Mouse (Mus musculus) stomach, embryonic 14.5 days (tissue): Measurements from ENCODE around the gene Bhlhe41. TPM values are rescaled to one million over a fixed set of nuclear protein-coding genes. Genes with fewer than 3 reads are reported as not detected.

ENCODE experiments used
- ATAC-seq: fragments of 200-750 bp; cut with Nextera tagmentation; 2 replicates; pipeline ENCODE4 v1.8.0; 2017; ENCODE audit warnings: low read depth, moderate TSS enrichment; ENCODE audit not compliant: insufficient number of reproducible peaks, insufficient read depth, low FRiP score
- H3K27ac ChIP-seq: fragments of 300-500 bp; sonication (generic); 2 replicates; pipeline ENCODE4 v1.5.1; 2014; ENCODE audit warnings: mild to moderate bottlenecking, low read length, moderate library complexity, mixed read lengths
- H3K27me3 ChIP-seq: fragments of 300-500 bp; sonication (generic); 2 replicates; pipeline ENCODE4 v1.6.1; 2014; ENCODE audit warnings: low read length, control low read depth, mixed read lengths; ENCODE audit not compliant: control insufficient read depth, insufficient read depth
- H3K36me3 ChIP-seq: fragments of 300-500 bp; sonication (generic); 2 replicates; pipeline ENCODE4 v1.6.1; 2014; ENCODE audit warnings: mild to moderate bottlenecking, control low read depth, low read length, moderate library complexity, mixed read lengths; ENCODE audit not compliant: control insufficient read depth, insufficient read depth
- H3K4me1 ChIP-seq: fragments of 300-500 bp; sonication (generic); 2 replicates; pipeline ENCODE4 v1.6.1; 2014; ENCODE audit warnings: low read length, control low read depth, mixed read lengths; ENCODE audit not compliant: control insufficient read depth, insufficient read depth
- H3K4me2 ChIP-seq: fragments of 300-500 bp; sonication (generic); replicated peaks from 2 replicates; pipeline ENCODE4 v1.6.1; 2014; ENCODE audit warnings: low read depth, low read length, control low read depth
- H3K4me3 ChIP-seq: fragments of 300-500 bp; sonication (generic); 2 replicates; pipeline ENCODE4 v1.5.1; 2014; ENCODE audit warnings: low read depth, low read length, control low read depth
- H3K9ac ChIP-seq: fragments of 300-500 bp; sonication (generic); replicated peaks from 2 replicates; pipeline ENCODE4 v1.6.1; 2014; ENCODE audit warnings: low read depth, mild to moderate bottlenecking, control low read depth, low read length, moderate library complexity, mixed read lengths
- H3K9me3 ChIP-seq: fragments of 300-500 bp; sonication (generic); 2 replicates; pipeline ENCODE4 v1.6.1; 2016; ENCODE audit warnings: low read depth, low read length, control low read depth; ENCODE audit not compliant: control insufficient read depth
- WGBS: fragments of 180-500 bp; shearing (Covaris S2); extraction: QIAGEN DNeasy Blood & Tissue Kit; methylation state at CpG from one replicate; pipeline ENCODE4 v1.1.7; 2014; 5-methylcytosine and 5-hydroxymethylcytosine counted together
- polyA plus RNA-seq: library from polyadenylated mRNA; unstranded; fragments of >200 nt; fragmentation: Nextera tagmentation; extraction: Ambion mirVana; gene quantifications from 2 replicates; pipeline ENCODE4 v1.2.1, GENCODE M21; 2014

Gene Bhlhe41
- polyA plus RNA-seq, 1 experiment from 2014 or later = 1.6 TPM

DNA sequence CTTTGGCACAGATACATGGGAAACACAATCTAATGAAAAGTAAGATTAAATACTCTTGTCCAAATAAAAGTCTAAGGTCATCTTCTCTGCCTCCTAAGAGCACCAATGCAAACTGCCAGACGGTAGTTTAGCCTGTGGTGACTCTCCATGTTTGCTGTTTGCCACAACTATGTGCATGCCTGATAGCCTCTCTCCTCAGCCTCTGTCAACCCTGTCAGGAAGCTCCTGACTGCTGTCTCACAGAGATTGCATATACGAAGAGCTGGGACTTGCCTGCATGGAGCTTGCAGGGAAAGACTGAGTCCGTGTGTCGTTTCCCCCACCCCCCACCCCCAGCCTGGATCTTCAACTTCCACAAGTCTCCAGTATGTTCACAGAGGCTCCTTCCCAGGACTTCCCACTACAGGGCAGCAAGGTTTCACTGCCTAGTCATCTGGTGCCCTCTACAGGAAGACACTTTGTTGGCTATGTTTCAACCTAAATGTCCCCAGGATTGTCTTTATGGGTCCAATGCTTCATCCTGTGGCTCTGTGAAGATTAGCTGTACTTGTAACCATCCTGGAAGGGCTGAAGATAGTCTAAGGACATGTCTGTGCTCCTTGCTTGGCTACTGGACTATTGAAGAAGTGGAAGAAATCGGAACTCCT is 41.6 kb downstream of the Bhlhe41 start:
- no peaks in the 10 kb centered on the region for H3K27me3 ChIP-seq
- H3K9ac ChIP-seq = no peak overlapping the region
- no peaks in the 10 kb centered on the region for H3K4me1 ChIP-seq
- no peak for ATAC-seq
- WGBS = 52% methylated on average over 5 of the region's 5 CpGs
- no peak overlapping the region for H3K4me2 ChIP-seq
- H3K9me3 ChIP-seq = no peaks in the 10 kb centered on the region
- H3K36me3 ChIP-seq = no peaks in the 10 kb centered on the region; the same call in 1 of the 2 replicates
- H3K4me3 ChIP-seq = no peak overlapping the region
- H3K27ac ChIP-seq = no peak overlapping the region

DNA sequence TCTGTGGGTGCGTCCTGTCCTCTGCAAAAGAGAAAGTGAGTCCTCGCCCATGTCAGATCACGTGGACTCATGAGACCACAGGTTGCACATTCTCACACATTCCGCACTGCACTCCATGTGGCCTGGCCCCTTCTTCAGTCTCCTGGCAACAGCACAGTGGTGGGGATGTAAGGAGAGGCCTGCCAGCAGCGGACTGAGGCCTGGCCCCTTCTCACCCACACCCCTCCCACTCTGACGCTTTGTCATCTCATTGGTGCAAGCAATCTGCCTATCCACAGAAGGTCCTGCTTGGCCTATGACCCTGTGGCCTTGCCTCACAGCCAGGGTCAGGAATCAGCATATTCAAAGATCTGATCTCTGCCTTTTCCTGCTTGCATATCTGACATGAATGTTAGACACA is 42.3 kb downstream of the Bhlhe41 start:
- Histone ChIP-seq H3K4me3 (no peak overlapping the region), H3K4me1 (no peaks in the 10 kb centered on the region), H3K27ac (no peak overlapping the region), H3K9ac (no peak overlapping the region), H3K27me3 (no peaks in the 10 kb centered on the region), H3K4me2 (no peak overlapping the region), H3K9me3 (no peaks in the 10 kb centered on the region), H3K36me3 (no peaks in the 10 kb centered on the region; the same call in 1 of the 2 replicates)
- WGBS = 61% methylated on average over 6 of the region's 6 CpGs
- peak; percentile 37; the same call in 1 of the 2 replicates for ATAC-seq

DNA sequence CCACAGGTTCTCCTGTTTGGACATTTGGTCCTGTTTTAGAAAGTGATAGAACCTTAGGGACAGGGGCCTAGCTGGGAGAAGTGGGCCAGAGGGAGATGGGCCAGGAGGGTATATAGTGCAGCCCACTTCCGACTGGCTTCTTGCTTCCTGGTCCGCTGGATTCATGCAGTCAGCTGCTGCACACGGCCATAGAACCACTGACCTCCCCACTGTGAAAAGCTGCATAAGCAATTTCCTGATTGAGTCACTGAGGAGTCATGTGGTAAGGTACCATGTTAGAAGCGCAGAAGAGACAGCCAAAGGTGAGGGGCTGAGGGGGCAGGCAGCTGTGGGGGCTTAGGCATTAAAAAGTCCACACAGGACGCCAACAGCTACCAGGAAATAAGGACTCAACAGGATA is 43.1 kb downstream of the Bhlhe41 start:
- Histone ChIP-seq H3K27me3 (no peaks in the 10 kb centered on the region), H3K9me3 (no peaks in the 10 kb centered on the region), H3K36me3 (no peaks in the 10 kb centered on the region; the same call in 1 of the 2 replicates), H3K9ac (no peak overlapping the region), H3K27ac (no peak overlapping the region), H3K4me2 (no peak overlapping the region), H3K4me3 (no peak overlapping the region), H3K4me1 (no peaks in the 10 kb centered on the region)
- no peak for ATAC-seq
- 72% methylated on average over 5 of the region's 5 CpGs for WGBS

DNA sequence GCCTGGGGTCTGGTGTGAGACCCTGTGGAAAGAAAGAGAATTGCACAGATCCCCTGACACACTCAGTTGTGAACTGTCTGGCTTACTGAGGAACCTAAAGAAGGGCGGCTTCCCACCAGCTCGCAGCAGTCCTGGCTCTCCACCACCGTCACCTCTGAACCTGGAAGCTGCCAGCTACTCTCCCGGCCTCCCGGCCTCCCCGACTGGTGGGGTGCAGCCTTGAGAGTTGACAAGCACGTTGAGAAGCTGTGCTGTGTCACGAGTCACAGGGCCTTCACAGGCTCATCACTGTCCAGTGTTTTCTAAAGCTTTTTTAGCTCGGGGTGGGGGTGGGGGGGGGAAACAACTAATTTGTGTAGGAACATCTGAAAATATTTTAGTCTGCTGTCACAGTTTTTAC is 46.2 kb downstream of the Bhlhe41 start:
- Histone ChIP-seq H3K4me1 (no peaks in the 10 kb centered on the region), H3K4me2 (no peak overlapping the region), H3K9me3 (no peaks in the 10 kb centered on the region), H3K9ac (no peak overlapping the region), H3K4me3 (no peak overlapping the region), H3K36me3 (peaks cover 5% of the 10 kb centered on the region; the same call in 1 of the 2 replicates), H3K27ac (no peak overlapping the region), H3K27me3 (no peaks in the 10 kb centered on the region)
- 87% methylated on average over 9 of the region's 9 CpGs for WGBS
- no peak for ATAC-seq

DNA sequence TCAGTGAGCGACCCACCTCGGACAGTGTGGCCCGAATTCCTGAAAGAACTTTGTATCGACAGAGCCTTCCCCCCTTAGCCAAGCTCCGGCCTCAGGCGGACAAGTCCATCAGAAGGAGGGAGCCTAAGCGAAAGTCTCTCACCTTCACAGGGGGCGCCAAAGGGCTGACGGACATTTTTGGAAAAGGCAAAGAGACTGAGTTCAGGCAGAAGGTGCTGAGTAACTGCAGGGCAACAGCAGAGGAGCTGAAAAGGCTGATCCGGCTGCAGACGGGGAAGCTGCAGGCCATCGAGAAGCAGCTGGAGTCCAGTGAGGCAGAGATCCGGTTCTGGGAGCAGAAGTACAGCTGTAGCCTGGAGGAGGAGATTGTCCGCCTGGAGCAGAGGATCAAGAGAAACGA is 50.2 kb downstream of the Bhlhe41 start:
- Histone ChIP-seq H3K9me3 (no peaks in the 10 kb centered on the region), H3K4me3 (no peak overlapping the region), H3K4me1 (no peaks in the 10 kb centered on the region), H3K9ac (no peak overlapping the region), H3K27ac (no peak overlapping the region), H3K4me2 (no peak overlapping the region), H3K27me3 (no peaks in the 10 kb centered on the region), H3K36me3 (peaks cover 5% of the 10 kb centered on the region; the same call in 1 of the 2 replicates)
- no peak for ATAC-seq
- WGBS = 40% methylated on average over 15 of the region's 15 CpGs

DNA sequence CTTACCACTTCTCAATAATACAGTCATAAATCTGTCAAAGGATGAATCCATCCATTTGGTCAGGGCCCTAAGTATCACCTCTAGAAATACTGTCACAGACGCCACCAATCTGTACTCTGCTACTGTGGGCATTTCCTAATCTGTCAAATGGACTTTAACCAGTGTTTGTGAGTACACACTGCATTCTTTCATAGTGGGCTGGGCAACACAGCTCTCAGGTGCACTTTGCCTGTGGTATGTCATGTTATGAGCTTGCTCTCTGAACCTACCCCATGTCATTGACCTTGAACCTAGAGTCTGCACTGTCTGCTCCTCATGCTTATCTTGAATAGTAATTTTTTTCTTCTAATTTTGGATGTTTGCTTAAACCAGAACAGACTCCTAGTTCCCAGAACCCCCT is 54.2 kb downstream of the Bhlhe41 start:
- whole genome bisulfite sequencing = 67% methylated on average over 1 of the region's 1 CpGs
- Histone ChIP-seq H3K9me3 (no peaks in the 10 kb centered on the region), H3K36me3 (peaks cover 2% of the 10 kb centered on the region; the same call in 1 of the 2 replicates), H3K4me1 (no peaks in the 10 kb centered on the region), H3K9ac (no peak overlapping the region), H3K4me3 (no peak overlapping the region), H3K27ac (no peak overlapping the region), H3K4me2 (no peak overlapping the region), H3K27me3 (no peaks in the 10 kb centered on the region)
- ATAC-seq = no peak

DNA sequence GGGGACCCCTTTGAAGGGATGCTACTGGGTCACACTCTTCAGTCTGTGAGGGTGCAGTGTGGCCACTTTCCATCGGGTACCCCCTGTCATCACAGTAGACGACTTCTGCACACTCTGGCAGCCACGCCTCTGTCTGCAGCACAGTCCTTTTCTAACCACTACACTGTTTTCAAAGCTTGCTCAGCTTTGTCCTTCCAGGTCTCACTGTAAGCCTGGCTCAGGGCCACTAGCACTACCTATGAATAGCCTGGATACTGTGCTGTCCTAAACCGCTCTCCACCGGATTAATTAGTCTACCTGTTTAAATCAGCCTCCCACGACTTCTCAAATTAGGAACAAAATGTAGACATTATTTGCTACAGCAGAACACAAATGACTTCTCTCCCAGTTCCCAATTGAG is 55.3 kb downstream of the Bhlhe41 start:
- no peak overlapping the region for H3K4me2 ChIP-seq
- H3K4me3 ChIP-seq = no peak overlapping the region
- no peaks in the 10 kb centered on the region for H3K4me1 ChIP-seq
- no peak overlapping the region for H3K9ac ChIP-seq
- no peak overlapping the region for H3K27ac ChIP-seq
- H3K36me3 ChIP-seq = no peaks in the 10 kb centered on the region
- no peak for ATAC-seq
- H3K27me3 ChIP-seq = no peaks in the 10 kb centered on the region
- 91% methylated on average over 6 of the region's 6 CpGs for WGBS
- H3K9me3 ChIP-seq = no peaks in the 10 kb centered on the region

DNA sequence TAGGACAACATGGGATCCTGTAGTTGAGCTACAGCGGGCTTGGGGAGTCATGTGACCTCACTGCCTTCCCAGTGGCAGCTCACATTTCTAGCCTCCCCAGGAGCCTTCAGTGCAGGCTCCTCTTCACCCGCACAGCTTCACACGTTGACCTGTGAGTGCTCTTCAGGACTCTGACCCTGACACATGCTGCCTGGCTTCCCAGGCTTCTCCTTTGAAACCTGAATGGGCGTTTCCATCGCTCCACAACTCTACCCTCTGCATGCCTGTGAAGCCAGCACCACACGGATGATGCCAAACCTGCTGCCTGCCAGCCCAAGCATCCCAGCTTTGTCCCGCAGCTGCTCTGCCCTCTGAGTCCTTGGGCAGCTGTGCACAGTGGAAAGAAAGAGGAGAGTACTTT is 55.8 kb downstream of the Bhlhe41 start:
- 79% methylated on average over 7 of the region's 7 CpGs for WGBS
- Histone ChIP-seq H3K27ac (no peak overlapping the region), H3K9ac (no peak overlapping the region), H3K27me3 (no peaks in the 10 kb centered on the region), H3K4me2 (no peak overlapping the region), H3K9me3 (no peaks in the 10 kb centered on the region), H3K4me1 (no peaks in the 10 kb centered on the region), H3K4me3 (no peak overlapping the region), H3K36me3 (no peaks in the 10 kb centered on the region)
- ATAC-seq = no peak
